Mouse (Mus musculus) right cerebral cortex, adult 2 months (tissue): ENCODE measurements around the gene Tmem189.

Experiments
- DNase-seq, 2 experiments: peaks; one replicate each; pipeline ENCODE4 v3.0.0; 2021 to 2022; ENCODE audit warnings: low spot score in 2 of 2

Tmem189 gene

GRCm38 (mm10) chr2:167701472-167701871, 11.8 kb upstream of the Tmem189 start:
- no peak for DNase-seq

- no peak for DNase-seq
Observed at GRCm38 (mm10) chr2:167700018-167700417, 10.4 kb upstream of the Tmem189 start.

GRCm38 (mm10) chr2:167697902-167698301, 8.3 kb upstream of the Tmem189 start:
- no peak for DNase-seq

- no peak for DNase-seq
Observed at GRCm38 (mm10) chr2:167696143-167696542, 6.5 kb upstream of the Tmem189 start.

GRCm38 (mm10) chr2:167695491-167695890, 5.9 kb upstream of the Tmem189 start:
- no peak for DNase-seq

- no peak for DNase-seq
Observed at GRCm38 (mm10) chr2:167694963-167695362, 5.3 kb upstream of the Tmem189 start.

- DNase-seq = no peak
Observed at GRCm38 (mm10) chr2:167694244-167694643, 4.6 kb upstream of the Tmem189 start.

GRCm38 (mm10) chr2:167693540-167693939, 3.9 kb upstream of the Tmem189 start:
- no peak for DNase-seq

- DNase-seq = no peak
Observed at GRCm38 (mm10) chr2:167692831-167693230, 3.2 kb upstream of the Tmem189 start.

- DNase-seq = peak; percentile 55 to 60
Observed at GRCm38 (mm10) chr2:167691871-167692661, 2.4 kb upstream of the Tmem189 start.

GRCm38 (mm10) chr2:167691410-167691809, 1.8 kb upstream of the Tmem189 start:
- no peak for DNase-seq

- DNase-seq = peak in 1 of 2 experiments; percentile 46
Observed at GRCm38 (mm10) chr2:167690962-167691311, 1.3 kb upstream of the Tmem189 start.

GRCm38 (mm10) chr2:167690219-167690961, 768 bp upstream of the Tmem189 start:
- peak; percentile 38 to 53 for DNase-seq

GRCm38 (mm10) chr2:167688498-167689451, 847 bp downstream of the Tmem189 start, which contains the start of gene Cebpb:
TSS of gene Cebpb (plus strand) at chr2:167688915.
- DNase-seq = peak; percentile 71 to 73

- peak; percentile 39 to 44 for DNase-seq
Observed at GRCm38 (mm10) chr2:167688126-167688497, 1.5 kb downstream of the Tmem189 start.

- DNase-seq = no peak
Observed at GRCm38 (mm10) chr2:167687651-167688101, 1.9 kb downstream of the Tmem189 start.

- DNase-seq = no peak
Observed at GRCm38 (mm10) chr2:167687250-167687586, 2.4 kb downstream of the Tmem189 start.

- no peak for DNase-seq
Observed at GRCm38 (mm10) chr2:167686382-167687249, 3.0 kb downstream of the Tmem189 start.

- no peak for DNase-seq
Observed at GRCm38 (mm10) chr2:167685865-167686264, 3.8 kb downstream of the Tmem189 start.

- peak; percentile 100 for DNase-seq
Observed at GRCm38 (mm10) chr2:167685137-167685536, 4.5 kb downstream of the Tmem189 start.

- no peak for DNase-seq
Observed at GRCm38 (mm10) chr2:167683721-167684120, 5.9 kb downstream of the Tmem189 start.
